Mouse (Mus musculus): ENCODE results near the gene Efr3b. TPM values are rescaled to one million over a fixed set of nuclear protein-coding genes. Genes with fewer than 3 reads are reported as not detected.
A peak's percentile ranks its signal among the peaks of the same experiment; 100 is the strongest.
"Not testable (repeated sequence)": the region's sequence is repeated elsewhere in the genome, so short reads cannot be mapped to it uniquely, and the experiment has no call there.

The Efr3b gene
- polyA plus RNA-seq, 1 experiment from 2014 or later = 24.5 TPM

- Histone ChIP-seq H3K36me3 (replicated peaks) (no peaks in the 10 kb centered on the region), H3K27me3 (no peaks in the 10 kb centered on the region), H3K4me1 (peaks cover 40% of the 10 kb centered on the region), H3K9ac (no peak overlapping the region), H3K4me2 (no peak overlapping the region), H3K4me3 (replicated peaks) (no peak overlapping the region), H3K9me3 (no peaks in the 10 kb centered on the region), H3K27ac (no peak overlapping the region)
- 89% methylated on average over 7 of the region's 7 CpGs for WGBS
- ATAC-seq (ENCODE audit: low FRiP score) = no peak
Observed at GRCm38 (mm10) chr12:4006079-4006478, 32.6 kb downstream of the Efr3b start.

GRCm38 (mm10) chr12:4004648-4005047 is 34.1 kb downstream of the Efr3b start:
- no peaks in the 10 kb centered on the region for H3K9me3 ChIP-seq
- 6% methylated on average over 6 of the region's 6 CpGs for WGBS
- no peak overlapping the region for H3K4me2 ChIP-seq
- peaks cover 3% of the 10 kb centered on the region; the same call in 1 of the 2 replicates for H3K36me3 ChIP-seq (replicated peaks)
- H3K9ac ChIP-seq = no peak overlapping the region
- H3K27ac ChIP-seq = no peak overlapping the region
- peaks cover 38% of the 10 kb centered on the region for H3K4me1 ChIP-seq
- H3K27me3 ChIP-seq = no peaks in the 10 kb centered on the region
- no peak overlapping the region for H3K4me3 ChIP-seq (replicated peaks)
- no peak for ATAC-seq (ENCODE audit: low FRiP score)

- no peak for ATAC-seq (ENCODE audit: low FRiP score)
- H3K27me3 ChIP-seq = no peaks in the 10 kb centered on the region
- H3K4me1 ChIP-seq = peaks cover 10% of the 10 kb centered on the region
- WGBS = 97% methylated on average over 5 of the region's 5 CpGs
- H3K36me3 ChIP-seq (replicated peaks) = peaks cover 10% of the 10 kb centered on the region
- no peak overlapping the region for H3K27ac ChIP-seq
- H3K9ac ChIP-seq = no peak overlapping the region
- H3K4me2 ChIP-seq = no peak overlapping the region
- H3K9me3 ChIP-seq = no peaks in the 10 kb centered on the region
- H3K4me3 ChIP-seq (replicated peaks) = no peak overlapping the region
Observed at GRCm38 (mm10) chr12:4000406-4000805, 38.3 kb downstream of the Efr3b start.

GRCm38 (mm10) chr12:3996749-3997148 is 42.0 kb downstream of the Efr3b start:
- H3K9ac ChIP-seq = no peak overlapping the region
- no peaks in the 10 kb centered on the region for H3K27me3 ChIP-seq
- WGBS = 87% methylated on average over 9 of the region's 9 CpGs
- no peaks in the 10 kb centered on the region for H3K4me1 ChIP-seq
- no peak overlapping the region for H3K27ac ChIP-seq
- H3K4me2 ChIP-seq = no peak overlapping the region
- H3K36me3 ChIP-seq (replicated peaks) = peaks cover 15% of the 10 kb centered on the region
- no peak overlapping the region for H3K4me3 ChIP-seq (replicated peaks)
- H3K9me3 ChIP-seq = no peaks in the 10 kb centered on the region
- no peak for ATAC-seq (ENCODE audit: low FRiP score)

- ATAC-seq (ENCODE audit: low FRiP score) = no peak
- no peak overlapping the region for H3K4me2 ChIP-seq
- no peak overlapping the region for H3K27ac ChIP-seq
- peaks cover 12% of the 10 kb centered on the region for H3K36me3 ChIP-seq (replicated peaks)
- no peaks in the 10 kb centered on the region for H3K9me3 ChIP-seq
- H3K4me3 ChIP-seq (replicated peaks) = no peak overlapping the region
- H3K9ac ChIP-seq = no peak overlapping the region
- no peaks in the 10 kb centered on the region for H3K27me3 ChIP-seq
- 89% methylated on average over 3 of the region's 3 CpGs for WGBS
- H3K4me1 ChIP-seq = peaks cover 10% of the 10 kb centered on the region
Observed at GRCm38 (mm10) chr12:3991047-3991446, 47.7 kb downstream of the Efr3b start.

GRCm38 (mm10) chr12:3989943-3990342 is 48.8 kb downstream of the Efr3b start:
- Histone ChIP-seq H3K9me3 (no peaks in the 10 kb centered on the region), H3K9ac (no peak overlapping the region), H3K27ac (no peak overlapping the region), H3K27me3 (no peaks in the 10 kb centered on the region), H3K4me2 (no peak overlapping the region), H3K36me3 (replicated peaks) (peaks cover 16% of the 10 kb centered on the region; the same call in 1 of the 2 replicates), H3K4me1 (peaks cover 10% of the 10 kb centered on the region), H3K4me3 (replicated peaks) (no peak overlapping the region)
- no peak for ATAC-seq (ENCODE audit: low FRiP score)
- 58% methylated on average over 2 of the region's 2 CpGs for WGBS

GRCm38 (mm10) chr12:3984446-3984845 is 54.3 kb downstream of the Efr3b start:
- no peak for ATAC-seq (ENCODE audit: low FRiP score)
- Histone ChIP-seq H3K4me1 (peaks cover 16% of the 10 kb centered on the region), H3K4me3 (replicated peaks) (no peak overlapping the region), H3K27me3 (peaks cover 8% of the 10 kb centered on the region; the same call in 1 of the 2 replicates), H3K9ac (no peak overlapping the region), H3K36me3 (replicated peaks) (peaks cover 15% of the 10 kb centered on the region; the same call in 1 of the 2 replicates), H3K9me3 (no peaks in the 10 kb centered on the region), H3K4me2 (no peak overlapping the region), H3K27ac (no peak overlapping the region)
- 86% methylated on average over 9 of the region's 9 CpGs for WGBS

- H3K4me1 ChIP-seq = peaks cover 16% of the 10 kb centered on the region
- H3K4me3 ChIP-seq (replicated peaks) = no peak overlapping the region
- no peak for ATAC-seq (ENCODE audit: low FRiP score)
- peaks cover 17% of the 10 kb centered on the region for H3K36me3 ChIP-seq (replicated peaks)
- no peaks in the 10 kb centered on the region for H3K9me3 ChIP-seq
- WGBS = 0% methylated on average over 1 of the region's 1 CpGs
- H3K27me3 ChIP-seq = peaks cover 8% of the 10 kb centered on the region; the same call in 1 of the 2 replicates
- no peak overlapping the region for H3K9ac ChIP-seq
- H3K27ac ChIP-seq = no peak overlapping the region
- H3K4me2 ChIP-seq = no peak overlapping the region
Observed at GRCm38 (mm10) chr12:3983736-3984135, 55.0 kb downstream of the Efr3b start.

- Histone ChIP-seq H3K4me1 (peaks cover 16% of the 10 kb centered on the region), H3K36me3 (replicated peaks) (peaks cover 31% of the 10 kb centered on the region), H3K4me3 (replicated peaks) (peak overlapping the region; percentile 40), H3K27ac (no peak overlapping the region), H3K9ac (peak overlapping the region; percentile 48; the same call in 1 of the 2 replicates), H3K9me3 (no peaks in the 10 kb centered on the region), H3K27me3 (peaks cover 8% of the 10 kb centered on the region; the same call in 1 of the 2 replicates), H3K4me2 (peak overlapping the region; percentile 79)
- ATAC-seq (ENCODE audit: low FRiP score) = no peak
- 21% methylated on average over 6 of the region's 6 CpGs for WGBS
Observed at GRCm38 (mm10) chr12:3982257-3982656, 56.5 kb downstream of the Efr3b start.

- no peak overlapping the region for H3K27ac ChIP-seq
- H3K4me3 ChIP-seq (replicated peaks) = peak overlapping the region; percentile 40
- under 1% methylated on average over 41 of the region's 41 CpGs for WGBS
- H3K9me3 ChIP-seq = no peaks in the 10 kb centered on the region
- ATAC-seq (ENCODE audit: low FRiP score) = peak; percentile 89
- peak overlapping the region; percentile 48 for H3K9ac ChIP-seq
- H3K27me3 ChIP-seq = peaks cover 8% of the 10 kb centered on the region; the same call in 1 of the 2 replicates
- H3K4me2 ChIP-seq = peak overlapping the region; percentile 79
- H3K4me1 ChIP-seq = peaks cover 16% of the 10 kb centered on the region
- peaks cover 38% of the 10 kb centered on the region for H3K36me3 ChIP-seq (replicated peaks)
Observed at GRCm38 (mm10) chr12:3981350-3982131, 57.2 kb downstream of the Efr3b start.

GRCm38 (mm10) chr12:3980991-3981349 is 57.7 kb downstream of the Efr3b start:
- Histone ChIP-seq H3K9ac (no peak overlapping the region), H3K9me3 (no peaks in the 10 kb centered on the region), H3K27ac (no peak overlapping the region), H3K27me3 (peaks cover 8% of the 10 kb centered on the region; the same call in 1 of the 2 replicates), H3K4me2 (peak overlapping the region; percentile 79), H3K4me1 (peaks cover 16% of the 10 kb centered on the region), H3K36me3 (replicated peaks) (peaks cover 39% of the 10 kb centered on the region), H3K4me3 (replicated peaks) (0 out of 2 replicates have a peak overlapping the region, but pooled peaks have one; percentile 40)
- peak; percentile 3; the same call in 1 of the 2 replicates for ATAC-seq (ENCODE audit: low FRiP score)
- 71% methylated on average over 1 of the region's 1 CpGs for WGBS

GRCm38 (mm10) chr12:3973169-3973568 is 65.5 kb downstream of the Efr3b start:
- WGBS = 95% methylated on average over 6 of the region's 6 CpGs
- not testable (repeated sequence) for ATAC-seq (ENCODE audit: low FRiP score)

GRCm38 (mm10) chr12:3968380-3968779 is 70.3 kb downstream of the Efr3b start:
- no peak overlapping the region for H3K27ac ChIP-seq
- H3K4me2 ChIP-seq = no peak overlapping the region
- H3K9ac ChIP-seq = no peak overlapping the region
- no peaks in the 10 kb centered on the region for H3K4me1 ChIP-seq
- peaks cover 50% of the 10 kb centered on the region for H3K36me3 ChIP-seq (replicated peaks)
- 70% methylated on average over 9 of the region's 9 CpGs for WGBS
- ATAC-seq (ENCODE audit: low FRiP score) = no peak
- no peak overlapping the region for H3K4me3 ChIP-seq (replicated peaks)
- H3K9me3 ChIP-seq = no peaks in the 10 kb centered on the region
- no peaks in the 10 kb centered on the region for H3K27me3 ChIP-seq

More at GRCm38 (mm10) chr12:3973169-3973568, 65.5 kb downstream of the Efr3b start:
- H3K4me2 ChIP-seq; H3K4me3 ChIP-seq (replicated peaks); H3K9me3 ChIP-seq; H3K4me1 ChIP-seq; H3K27me3 ChIP-seq; H3K9ac ChIP-seq; H3K27ac ChIP-seq: not testable (repeated sequence)
- peaks cover 68% of the 10 kb centered on the region for H3K36me3 ChIP-seq (replicated peaks)

Measured in forebrain, embryonic 12.5 days (tissue).